Mouse (Mus musculus) limb, embryonic 11.5 days (tissue): Measurements from ENCODE around the gene Paqr3. TPM values are rescaled to one million over a fixed set of nuclear protein-coding genes. Genes with fewer than 3 reads are reported as not detected.

Experiments
- polyA plus RNA-seq: library from polyadenylated mRNA; unstranded; fragments of >200 nt; fragmentation: Nextera tagmentation; extraction: Ambion mirVana; gene quantifications from 2 replicates; pipeline ENCODE4 v1.2.1, GENCODE M21; 2014

Paqr3 gene
- polyA plus RNA-seq, 1 experiment from 2014 or later = 8.6 TPM

Other genes starting within 250 kb of the Paqr3 start
- gene Bmp2k, start 113.9 kb downstream of the Paqr3 start, polyA plus RNA-seq = 7.8 and 8.2 TPM in 2 replicates